Mouse (Mus musculus) midbrain, postnatal 0 days (tissue): Measurements from ENCODE around the gene Oxgr1. TPM values are rescaled to one million over a fixed set of nuclear protein-coding genes. Genes with fewer than 3 reads are reported as not detected.

ENCODE experiments used
- ATAC-seq: fragments of 200-750 bp; cut with Nextera tagmentation; 2 replicates; pipeline ENCODE4 v1.8.0; 2017; ENCODE audit warnings: moderate number of reproducible peaks, mild to moderate bottlenecking, moderate TSS enrichment, moderate library complexity; ENCODE audit not compliant: low FRiP score
- DNase-seq: peaks from one replicate; pipeline ENCODE4 v3.0.0-alpha.2; 2015; ENCODE audit warnings: low spot score
- H3K27ac ChIP-seq: fragments of 300-500 bp; sonication (generic); 2 replicates; pipeline ENCODE4 v1.5.1; 2014; ENCODE audit warnings: low read depth, mild to moderate bottlenecking, low read length, mixed read lengths
- H3K27me3 ChIP-seq: fragments of 300-500 bp; sonication (generic); 2 replicates; pipeline ENCODE4 v1.6.1; 2014; ENCODE audit warnings: low read length, control low read depth, mixed read lengths; ENCODE audit not compliant: insufficient read depth
- H3K36me3 ChIP-seq: fragments of 300-500 bp; sonication (generic); 2 replicates; pipeline ENCODE4 v1.6.1; 2014; ENCODE audit warnings: low read length, control low read depth, mixed read lengths; ENCODE audit not compliant: insufficient read depth
- H3K4me1 ChIP-seq: fragments of 300-500 bp; sonication (generic); 2 replicates; pipeline ENCODE4 v1.6.1; 2014; ENCODE audit warnings: mild to moderate bottlenecking, control low read depth, antibody characterized with exemption, low read length, mixed read lengths; ENCODE audit not compliant: insufficient read depth
- H3K4me2 ChIP-seq: fragments of 300-500 bp; sonication (generic); 2 replicates; pipeline ENCODE4 v1.6.1; 2014; ENCODE audit warnings: low read depth, mild to moderate bottlenecking, low read length, mixed read lengths; ENCODE audit not compliant: poor library complexity, severe bottlenecking
- H3K4me3 ChIP-seq: fragments of 300-500 bp; sonication (generic); 2 replicates; pipeline ENCODE4 v1.5.1; 2014; ENCODE audit warnings: low read depth, mild to moderate bottlenecking, low read length, moderate library complexity
- H3K9ac ChIP-seq: fragments of 300-500 bp; sonication (generic); replicated peaks from 2 replicates; pipeline ENCODE4 v1.6.1; 2014; ENCODE audit warnings: mild to moderate bottlenecking, low read length, moderate library complexity, mixed read lengths; ENCODE audit not compliant: poor library complexity, severe bottlenecking
- H3K9me3 ChIP-seq: fragments of 300-500 bp; sonication (generic); 2 replicates; pipeline ENCODE4 v1.6.1; 2016; ENCODE audit warnings: low read length, control low read depth
- CTCF ChIP-seq: IDR thresholded peaks from 2 replicates; pipeline ENCODE4 v1.5.1; 2016; ENCODE audit warnings: antibody characterized with exemption, mild to moderate bottlenecking
- WGBS: fragments of 180-500 bp; shearing (Covaris S2); extraction: QIAGEN DNeasy Blood & Tissue Kit; methylation state at CpG from one replicate; pipeline ENCODE4 v1.1.7; 2014; 5-methylcytosine and 5-hydroxymethylcytosine counted together
- polyA plus RNA-seq: library from polyadenylated mRNA; unstranded; fragments of >200 nt; fragmentation: Nextera tagmentation; extraction: Ambion mirVana; gene quantifications from 2 replicates; pipeline ENCODE4 v1.2.1, GENCODE M21; 2015
- total RNA-seq: library from RNA; depleted of rRNA; stranded (reverse); fragments of >200 nt; gene quantifications from 2 replicates; pipeline ENCODE4 v1.2.3, GENCODE M21; 2014

Oxgr1 gene
- total and polyA plus RNA-seq, 2 experiments from 2014 or later = 0.14 to 0.38 TPM

- H3K27me3 ChIP-seq = no peaks in the 10 kb centered on the region
- H3K36me3 ChIP-seq = no peaks in the 10 kb centered on the region
- no peak overlapping the region for H3K27ac ChIP-seq
- 58% methylated on average over 2 of the region's 2 CpGs for WGBS
- no peak overlapping the region for H3K4me2 ChIP-seq
- no peaks in the 10 kb centered on the region for H3K4me1 ChIP-seq
- H3K9me3 ChIP-seq = no peaks in the 10 kb centered on the region
- DNase-seq = peak; percentile 73
- H3K4me3 ChIP-seq = no peak overlapping the region
- no peak for ATAC-seq
- no peak overlapping the region for H3K9ac ChIP-seq
- TF ChIP-seq CTCF = peak; percentile 87
These were observed 34.0 kb upstream of the Oxgr1 start for GRCm38 (mm10) chr14:120076192-120076591.

- ATAC-seq (no peak), DNase-seq (no peak)
- Histone ChIP-seq H3K36me3 (no peaks in the 10 kb centered on the region), H3K4me3 (no peak overlapping the region), H3K27me3 (no peaks in the 10 kb centered on the region), H3K4me1 (no peaks in the 10 kb centered on the region), H3K9ac (no peak overlapping the region), H3K27ac (no peak overlapping the region), H3K9me3 (no peaks in the 10 kb centered on the region), H3K4me2 (no peak overlapping the region)
- WGBS = 83% methylated on average over 5 of the region's 5 CpGs
- TF ChIP-seq CTCF = no peak
These were observed 33.5 kb upstream of the Oxgr1 start for GRCm38 (mm10) chr14:120075746-120076145.

- Histone ChIP-seq H3K9me3 (no peaks in the 10 kb centered on the region), H3K4me2 (no peak overlapping the region), H3K4me3 (no peak overlapping the region), H3K27me3 (no peaks in the 10 kb centered on the region), H3K4me1 (no peaks in the 10 kb centered on the region), H3K36me3 (no peaks in the 10 kb centered on the region), H3K9ac (no peak overlapping the region), H3K27ac (no peak overlapping the region)
- DNase-seq (no peak), ATAC-seq (no peak)
- no peak for TF ChIP-seq CTCF
These were observed 32.0 kb upstream of the Oxgr1 start for GRCm38 (mm10) chr14:120074231-120074630.

- no peak for ATAC-seq
- 56% methylated on average over 9 of the region's 9 CpGs for WGBS
These were observed 18.9 kb upstream of the Oxgr1 start for GRCm38 (mm10) chr14:120061096-120061495.

GRCm38 (mm10) chr14:120033454-120033853 lies 8.8 kb downstream of the Oxgr1 start:
- Histone ChIP-seq H3K4me1 (no peaks in the 10 kb centered on the region), H3K9ac (no peak overlapping the region), H3K27me3 (no peaks in the 10 kb centered on the region), H3K4me3 (no peak overlapping the region), H3K36me3 (no peaks in the 10 kb centered on the region), H3K27ac (no peak overlapping the region), H3K9me3 (no peaks in the 10 kb centered on the region), H3K4me2 (no peak overlapping the region)
- TF ChIP-seq CTCF = no peak
- 0% methylated on average over 1 of the region's 1 CpGs for WGBS
- no peak for DNase-seq
- no peak for ATAC-seq

More at GRCm38 (mm10) chr14:120061096-120061495, 18.9 kb upstream of the Oxgr1 start:
- peak; percentile 93 for TF ChIP-seq CTCF
- H3K27ac ChIP-seq = no peak overlapping the region
- H3K9me3 ChIP-seq = no peaks in the 10 kb centered on the region
- no peak overlapping the region for H3K4me2 ChIP-seq
- H3K9ac ChIP-seq = no peak overlapping the region
- H3K4me3 ChIP-seq = no peak overlapping the region
- no peaks in the 10 kb centered on the region for H3K36me3 ChIP-seq
- no peaks in the 10 kb centered on the region for H3K27me3 ChIP-seq
- peak; percentile 74 for DNase-seq
- H3K4me1 ChIP-seq = no peaks in the 10 kb centered on the region

- ATAC-seq (no peak), DNase-seq (peak; percentile 8)
- TF ChIP-seq CTCF = no peak
- WGBS = 77% methylated on average over 2 of the region's 2 CpGs
- Histone ChIP-seq H3K4me1 (no peaks in the 10 kb centered on the region), H3K27ac (no peak overlapping the region), H3K4me2 (no peak overlapping the region), H3K9me3 (no peaks in the 10 kb centered on the region), H3K36me3 (no peaks in the 10 kb centered on the region), H3K4me3 (no peak overlapping the region), H3K27me3 (no peaks in the 10 kb centered on the region), H3K9ac (no peak overlapping the region)
These were observed 22.3 kb downstream of the Oxgr1 start for GRCm38 (mm10) chr14:120019948-120020347.
